Mouse (Mus musculus) adrenal gland, adult 8-10 months (tissue): ENCODE results near the gene Eif2b2. TPM values are rescaled to one million over a fixed set of nuclear protein-coding genes. Genes with fewer than 3 reads are reported as not detected.
A peak's percentile ranks its signal among the peaks of the same experiment; 100 is the strongest.

Experiments
- DNase-seq: peaks from one replicate; pipeline ENCODE4 v3.0.0; 2022
- total RNA-seq, 4 experiments: library from RNA; stranded (reverse); gene quantifications; 2 replicates each; pipeline ENCODE4 v1.2.4; 2022

Gene Eif2b2
- total RNA-seq, 4 experiments from 2014 or later: 91.5 to 111 (median 106) TPM

- DNase-seq: peak; percentile 37
These were observed 24.7 kb upstream of the Eif2b2 start for GRCm38 (mm10) chr12:85194623-85195018.

GRCm38 (mm10) chr12:85195086-85195485, 24.2 kb upstream of the Eif2b2 start:
- DNase-seq: no peak

GRCm38 (mm10) chr12:85196191-85196590, 23.1 kb upstream of the Eif2b2 start:
- no peak for DNase-seq

GRCm38 (mm10) chr12:85197371-85197770, 21.9 kb upstream of the Eif2b2 start:
- DNase-seq: no peak

- DNase-seq: no peak
These were observed 21.3 kb upstream of the Eif2b2 start for GRCm38 (mm10) chr12:85197936-85198335.

- no peak for DNase-seq
These were observed 19.3 kb upstream of the Eif2b2 start for GRCm38 (mm10) chr12:85199954-85200353.

GRCm38 (mm10) chr12:85200929-85201829, 18.1 kb upstream of the Eif2b2 start:
- DNase-seq: no peak

- DNase-seq: no peak
These were observed 17.5 kb upstream of the Eif2b2 start for GRCm38 (mm10) chr12:85201830-85202147.

- DNase-seq: no peak
These were observed 17.1 kb upstream of the Eif2b2 start for GRCm38 (mm10) chr12:85202191-85202590.

- DNase-seq: no peak
These were observed 15.6 kb upstream of the Eif2b2 start for GRCm38 (mm10) chr12:85203699-85204098.

- no peak for DNase-seq
These were observed 15.2 kb upstream of the Eif2b2 start for GRCm38 (mm10) chr12:85204105-85204504.

GRCm38 (mm10) chr12:85205425-85205824, 13.9 kb upstream of the Eif2b2 start:
- no peak for DNase-seq

GRCm38 (mm10) chr12:85208687-85209199, 10.5 kb upstream of the Eif2b2 start:
- DNase-seq: no peak

- DNase-seq: no peak
These were observed 4.2 kb upstream of the Eif2b2 start for GRCm38 (mm10) chr12:85215031-85215430.

- no peak for DNase-seq
These were observed 1.5 kb upstream of the Eif2b2 start for GRCm38 (mm10) chr12:85217733-85218310.

- no peak for DNase-seq
These were observed 617 bp downstream of the Eif2b2 start for GRCm38 (mm10) chr12:85219905-85220290.

GRCm38 (mm10) chr12:85227227-85227626, 7.9 kb downstream of the Eif2b2 start:
- DNase-seq: no peak

GRCm38 (mm10) chr12:85227876-85228599, 8.8 kb downstream of the Eif2b2 start:
- DNase-seq: no peak

GRCm38 (mm10) chr12:85233376-85234358, 14.4 kb downstream of the Eif2b2 start:
- DNase-seq: peak; percentile 60

GRCm38 (mm10) chr12:85237553-85237952, 18.3 kb downstream of the Eif2b2 start:
- no peak for DNase-seq

GRCm38 (mm10) chr12:85252083-85252482, 32.8 kb downstream of the Eif2b2 start:
- DNase-seq: no peak
